Mouse (Mus musculus) midbrain, embryonic 13.5 days (tissue): ENCODE measurements at regions not wholly inside any gene's neighbourhood (a gene's known extent, or its start where the extent isn't known, plus 50 kb on each side); places are given as distances from the start of the nearest gene placed in this dataset.

Experiments used
- ATAC-seq: fragments of 200-750 bp; cut with Nextera tagmentation; 2 replicates; pipeline ENCODE4 v1.8.0; 2017; ENCODE audit warnings: mild to moderate bottlenecking, moderate TSS enrichment, moderate library complexity
- H3K27ac ChIP-seq: fragments of 300-500 bp; sonication (generic); 2 replicates; pipeline ENCODE4 v1.5.1; 2015; ENCODE audit warnings: inconsistent platforms, mild to moderate bottlenecking, moderate library complexity
- H3K27me3 ChIP-seq: fragments of 300-500 bp; sonication (generic); 2 replicates; pipeline ENCODE4 v1.6.1; 2015; ENCODE audit warnings: mild to moderate bottlenecking, inconsistent platforms
- H3K36me3 ChIP-seq: fragments of 300-500 bp; sonication (generic); 2 replicates; pipeline ENCODE4 v1.6.1; 2015; ENCODE audit warnings: mild to moderate bottlenecking, inconsistent platforms
- H3K4me1 ChIP-seq: fragments of 300-500 bp; sonication (generic); replicated peaks from 2 replicates; pipeline ENCODE4 v1.6.1; 2015; ENCODE audit warnings: inconsistent platforms
- H3K4me2 ChIP-seq: fragments of 300-500 bp; sonication (generic); replicated peaks from 2 replicates; pipeline ENCODE4 v1.6.1; 2015; ENCODE audit warnings: moderate library complexity, mild to moderate bottlenecking, inconsistent platforms
- H3K4me3 ChIP-seq: fragments of 300-500 bp; sonication (generic); replicated peaks from 2 replicates; pipeline ENCODE4 v1.5.1; 2015; ENCODE audit warnings: mild to moderate bottlenecking, inconsistent platforms
- H3K9ac ChIP-seq: fragments of 300-500 bp; sonication (generic); replicated peaks from 2 replicates; pipeline ENCODE4 v1.6.1; 2015; ENCODE audit warnings: mild to moderate bottlenecking, inconsistent platforms
- H3K9me3 ChIP-seq: fragments of 300-500 bp; sonication (generic); 2 replicates; pipeline ENCODE4 v1.6.1; 2016; ENCODE audit warnings: mild to moderate bottlenecking, inconsistent platforms
- WGBS: fragments of 180-500 bp; shearing (Covaris S2); methylation state at CpG from one replicate; pipeline ENCODE4 v1.1.7; 2015; 5-methylcytosine and 5-hydroxymethylcytosine counted together

DNA sequence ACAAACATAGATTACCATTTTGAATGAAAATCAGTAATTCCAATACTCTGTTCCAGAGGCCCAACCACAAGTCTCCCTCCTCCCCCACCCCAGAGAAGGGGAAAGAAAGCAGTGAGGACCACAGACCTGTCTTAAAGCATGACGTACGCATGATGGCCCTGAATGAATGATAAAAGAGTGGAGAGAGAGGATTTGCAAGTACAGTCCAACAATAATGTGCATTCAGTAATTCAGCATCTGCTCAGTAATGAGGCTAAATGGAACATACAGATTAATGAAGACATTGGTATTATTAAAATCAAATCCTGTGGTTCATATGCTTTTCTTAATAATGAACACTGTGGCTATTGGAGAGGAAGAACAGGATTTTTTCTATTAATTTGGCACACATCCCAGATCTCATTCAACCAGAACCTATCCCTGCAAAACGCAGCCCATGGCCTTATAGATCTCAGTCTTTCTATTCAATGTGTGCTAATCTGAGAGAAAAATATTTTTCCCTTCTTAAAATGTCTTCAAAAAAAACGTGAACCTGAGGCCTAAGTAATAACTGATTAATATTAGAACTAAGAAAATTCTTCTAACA is 430.7 kb upstream of the Tbc1d2b start:
- H3K4me3 ChIP-seq = no peak overlapping the region
- H3K27ac ChIP-seq = peak overlapping the region; percentile 15
- peak; percentile 81 for ATAC-seq
- no peaks in the 10 kb centered on the region for H3K36me3 ChIP-seq
- no peaks in the 10 kb centered on the region for H3K9me3 ChIP-seq
- no peak overlapping the region for H3K4me2 ChIP-seq
- no peak overlapping the region for H3K9ac ChIP-seq
- peaks cover 38% of the 10 kb centered on the region for H3K27me3 ChIP-seq
- 24% methylated on average over 4 of the region's 4 CpGs for WGBS
- H3K4me1 ChIP-seq = peaks cover 18% of the 10 kb centered on the region

DNA sequence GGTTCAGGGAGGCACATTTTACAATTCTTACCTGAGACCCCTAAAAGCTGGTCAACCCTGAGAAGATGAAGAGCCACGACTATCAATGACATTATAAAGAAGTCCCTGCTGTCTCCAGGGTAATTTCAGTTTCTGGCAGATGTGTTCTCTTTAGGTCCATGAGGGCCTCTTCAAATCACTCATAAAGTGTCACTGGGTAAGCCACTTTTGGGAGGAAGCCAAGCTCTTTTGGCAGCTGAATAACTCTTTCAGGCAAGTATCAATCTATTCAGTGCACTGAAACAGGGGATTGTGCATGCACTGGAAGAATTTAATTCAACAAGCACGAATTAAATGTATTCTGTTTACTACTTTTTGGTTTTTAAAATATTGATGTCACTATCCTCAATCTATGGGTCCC is 443.1 kb upstream of the Tbc1d2b start:
- Histone ChIP-seq H3K27ac (no peak overlapping the region), H3K27me3 (0 out of 2 replicates have a peak, but pooled peaks cover 6% of the 10 kb centered on the region), H3K9ac (no peak overlapping the region), H3K4me3 (no peak overlapping the region), H3K36me3 (no peaks in the 10 kb centered on the region), H3K4me1 (no peaks in the 10 kb centered on the region), H3K9me3 (0 out of 2 replicates have a peak, but pooled peaks cover 3% of the 10 kb centered on the region), H3K4me2 (no peak overlapping the region)
- 48% methylated on average over 2 of the region's 2 CpGs for whole genome bisulfite sequencing
- ATAC-seq = no peak

DNA sequence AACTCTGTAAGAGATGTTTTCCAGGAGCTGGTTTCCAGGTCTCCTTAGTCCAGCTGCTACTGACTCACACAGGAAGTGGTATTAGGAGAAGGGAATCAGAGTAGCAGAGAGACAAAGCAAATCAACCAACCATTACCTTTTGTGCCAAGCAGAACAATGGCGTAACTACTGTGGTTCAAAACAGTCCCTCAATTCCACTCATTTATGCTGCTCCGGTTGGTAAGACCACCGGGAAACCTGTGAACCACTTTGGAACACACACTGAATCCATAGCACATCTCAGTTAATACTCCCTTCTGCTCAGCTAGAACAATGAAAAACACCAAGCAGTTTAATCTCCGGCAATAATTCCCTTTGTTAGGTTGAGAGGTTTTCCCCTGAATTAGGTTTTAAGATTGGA is 460.8 kb upstream of the Tbc1d2b start:
- Histone ChIP-seq H3K9me3 (no peaks in the 10 kb centered on the region), H3K36me3 (no peaks in the 10 kb centered on the region), H3K4me3 (no peak overlapping the region), H3K27me3 (no peaks in the 10 kb centered on the region), H3K27ac (no peak overlapping the region), H3K9ac (no peak overlapping the region), H3K4me2 (no peak overlapping the region), H3K4me1 (no peaks in the 10 kb centered on the region)
- 10% methylated on average over 4 of the region's 4 CpGs for WGBS
- ATAC-seq = no peak

DNA sequence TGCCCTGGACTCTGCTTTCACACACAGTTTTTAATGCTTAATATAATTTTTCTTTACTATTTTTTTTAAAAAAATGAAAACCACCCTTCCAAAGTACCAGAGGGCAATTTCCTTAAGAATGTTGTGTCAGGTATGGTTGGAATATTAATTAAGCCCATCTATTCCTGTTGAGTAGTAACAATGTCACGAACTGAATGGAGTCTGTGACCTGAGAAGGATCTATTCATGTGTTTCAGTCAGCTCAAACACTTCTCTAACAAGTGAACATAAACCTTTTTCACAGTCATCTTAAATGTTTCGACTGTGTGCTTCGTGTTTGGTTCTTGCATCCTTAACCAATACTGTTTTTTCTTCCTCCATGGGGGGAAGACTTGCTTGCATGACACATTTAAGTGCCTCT is 486.6 kb upstream of the Tbc1d2b start:
- Histone ChIP-seq H3K27ac (no peak overlapping the region), H3K4me3 (no peak overlapping the region), H3K4me1 (0 out of 2 replicates have a peak, but pooled peaks cover 4% of the 10 kb centered on the region), H3K4me2 (no peak overlapping the region), H3K9ac (no peak overlapping the region), H3K36me3 (no peaks in the 10 kb centered on the region), H3K9me3 (no peaks in the 10 kb centered on the region), H3K27me3 (no peaks in the 10 kb centered on the region)
- WGBS = 5% methylated on average over 3 of the region's 3 CpGs
- ATAC-seq = no peak

DNA sequence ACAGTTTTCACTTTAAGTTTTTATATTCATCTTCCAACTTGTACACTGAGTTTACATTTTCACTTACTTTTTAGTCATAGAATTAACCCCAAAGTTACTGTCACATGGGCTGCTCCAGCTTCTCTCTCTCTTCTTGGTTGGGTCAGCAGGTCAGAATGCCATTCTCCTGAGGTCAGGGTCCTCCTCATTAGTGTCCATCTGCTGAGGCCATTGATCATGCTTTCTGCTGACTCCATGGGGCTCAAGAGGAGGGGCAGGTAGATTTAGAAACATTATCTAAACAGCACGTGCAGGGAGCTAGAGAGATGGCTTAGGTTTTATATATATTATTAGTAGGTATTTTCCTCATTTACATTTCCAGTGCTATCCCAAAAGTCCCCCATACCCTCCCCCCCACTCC is 503.7 kb upstream of the Tbc1d2b start:
- Histone ChIP-seq H3K27me3 (no peaks in the 10 kb centered on the region), H3K4me2 (no peak overlapping the region), H3K9ac (no peak overlapping the region), H3K36me3 (no peaks in the 10 kb centered on the region), H3K27ac (no peak overlapping the region), H3K4me1 (no peaks in the 10 kb centered on the region), H3K9me3 (0 out of 2 replicates have a peak, but pooled peaks cover 3% of the 10 kb centered on the region), H3K4me3 (no peak overlapping the region)
- no peak for ATAC-seq
- 50% methylated on average over 1 of the region's 1 CpGs for WGBS

DNA sequence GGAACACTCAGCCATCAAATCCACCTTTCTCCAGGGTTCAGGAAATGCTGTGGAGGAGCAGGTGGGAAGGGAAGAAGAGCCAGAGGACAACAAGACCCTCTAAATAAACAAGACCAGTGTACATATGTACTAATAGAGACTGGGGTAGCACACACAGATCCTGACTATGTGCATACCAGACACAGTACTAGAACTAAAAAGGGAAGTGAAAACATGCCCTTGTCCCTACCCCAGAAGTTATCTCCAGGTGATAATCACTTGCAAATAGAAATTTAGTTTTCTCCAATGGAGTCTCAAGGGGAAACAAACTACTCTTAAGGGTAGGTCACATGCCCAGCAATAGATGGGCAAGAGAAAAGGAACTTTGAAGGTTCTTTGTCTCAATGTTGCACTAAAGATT is 518.9 kb upstream of the Tbc1d2b start:
- no peak for ATAC-seq
- Histone ChIP-seq H3K36me3 (no peaks in the 10 kb centered on the region), H3K4me2 (no peak overlapping the region)

DNA sequence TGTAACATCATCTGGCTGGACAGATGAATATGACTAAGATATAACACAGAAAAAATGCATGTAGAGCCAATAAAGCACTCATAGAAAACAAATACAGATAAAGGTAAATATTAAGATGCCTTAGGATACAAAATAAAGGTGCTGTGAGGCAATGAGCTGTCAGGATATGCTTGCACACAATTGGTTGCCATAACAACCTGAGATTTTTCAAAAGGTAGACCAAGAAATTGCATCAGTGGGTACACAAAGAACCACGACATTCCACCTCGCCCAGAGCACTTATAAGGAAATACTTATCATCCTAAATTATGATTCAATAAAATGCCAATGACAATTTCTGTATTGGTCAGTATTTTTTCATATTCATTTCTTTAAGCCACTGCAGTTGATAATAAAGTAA is 521.3 kb upstream of the Tbc1d2b start:
- no peak overlapping the region for H3K4me3 ChIP-seq
- 41% methylated on average over 2 of the region's 2 CpGs for WGBS
- H3K9ac ChIP-seq = no peak overlapping the region
- no peaks in the 10 kb centered on the region for H3K36me3 ChIP-seq
- no peak overlapping the region for H3K4me2 ChIP-seq
- no peaks in the 10 kb centered on the region for H3K9me3 ChIP-seq
- no peaks in the 10 kb centered on the region for H3K27me3 ChIP-seq
- no peak for ATAC-seq
- no peak overlapping the region for H3K27ac ChIP-seq
- H3K4me1 ChIP-seq = no peaks in the 10 kb centered on the region

More for the DNA sequence above, 518.9 kb upstream of the Tbc1d2b start:
- H3K9ac ChIP-seq = no peak overlapping the region
- H3K4me3 ChIP-seq = no peak overlapping the region
- H3K27ac ChIP-seq = no peak overlapping the region
- H3K9me3 ChIP-seq = no peaks in the 10 kb centered on the region
- H3K27me3 ChIP-seq = no peaks in the 10 kb centered on the region
- no peaks in the 10 kb centered on the region for H3K4me1 ChIP-seq

DNA sequence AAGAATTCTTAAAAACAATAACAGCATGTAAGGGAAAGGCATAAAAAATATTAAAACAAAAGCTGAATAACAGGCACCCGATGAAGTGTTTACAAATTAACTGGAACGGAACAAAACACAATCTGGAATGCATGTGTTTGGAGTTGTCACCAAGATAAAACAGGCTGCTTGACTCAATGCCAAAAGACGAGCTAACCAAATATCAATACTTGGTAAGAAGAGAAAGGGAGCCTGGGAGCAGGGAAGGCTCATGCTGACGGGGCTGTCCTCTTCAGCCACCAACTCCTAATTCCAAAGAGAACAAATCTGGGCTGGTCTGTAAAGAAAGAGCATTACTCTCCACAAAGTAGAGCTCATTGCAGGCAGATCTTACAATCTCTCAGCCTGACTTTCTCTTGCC is 545.4 kb upstream of the Zic4 start:
- Histone ChIP-seq H3K4me1 (no peaks in the 10 kb centered on the region), H3K4me3 (no peak overlapping the region), H3K27ac (no peak overlapping the region), H3K27me3 (no peaks in the 10 kb centered on the region), H3K4me2 (no peak overlapping the region), H3K9ac (no peak overlapping the region), H3K36me3 (no peaks in the 10 kb centered on the region), H3K9me3 (no peaks in the 10 kb centered on the region)
- 55% methylated on average over 4 of the region's 4 CpGs for WGBS
- no peak for ATAC-seq

DNA sequence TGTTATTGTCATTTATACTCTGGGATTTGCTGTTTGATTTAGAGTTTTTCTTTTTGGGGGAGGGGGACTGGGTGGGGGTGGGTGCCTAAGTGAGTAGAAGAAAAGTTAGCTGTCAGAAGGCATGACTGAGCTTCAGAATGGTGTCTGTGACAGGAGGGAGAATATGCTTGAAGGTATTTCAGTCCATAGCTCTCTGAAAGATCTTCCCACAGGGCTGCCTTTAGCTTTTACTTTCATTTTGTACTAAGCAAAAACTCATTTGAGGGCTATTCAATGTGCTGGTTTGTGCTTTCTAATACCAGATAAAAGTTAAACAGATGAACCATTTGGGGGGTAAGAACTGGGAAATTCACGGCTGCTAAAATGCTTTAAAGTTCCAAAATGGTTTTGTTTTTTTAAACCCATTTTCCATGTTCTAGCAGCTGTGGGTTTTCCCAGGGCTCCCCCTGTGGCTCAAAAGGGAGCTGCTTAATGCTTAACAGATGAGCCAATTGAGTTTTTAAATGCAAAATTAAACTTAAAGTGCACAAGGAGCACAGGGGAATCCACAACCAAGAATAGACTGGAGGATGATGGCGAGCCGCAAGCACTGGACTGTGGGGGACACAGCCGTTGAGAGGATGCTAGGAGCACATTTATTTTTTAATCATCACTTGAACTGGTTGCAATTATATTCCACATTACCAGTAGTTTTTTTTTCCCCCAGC is 538.5 kb upstream of the Zic4 start:
- no peak overlapping the region for H3K27ac ChIP-seq
- H3K27me3 ChIP-seq = no peaks in the 10 kb centered on the region
- no peaks in the 10 kb centered on the region for H3K4me1 ChIP-seq
- H3K36me3 ChIP-seq = no peaks in the 10 kb centered on the region
- whole genome bisulfite sequencing = 69% methylated on average over 4 of the region's 4 CpGs
- no peak overlapping the region for H3K4me2 ChIP-seq
- no peak overlapping the region for H3K9ac ChIP-seq
- no peak overlapping the region for H3K4me3 ChIP-seq
- no peaks in the 10 kb centered on the region for H3K9me3 ChIP-seq
- ATAC-seq = no peak

DNA sequence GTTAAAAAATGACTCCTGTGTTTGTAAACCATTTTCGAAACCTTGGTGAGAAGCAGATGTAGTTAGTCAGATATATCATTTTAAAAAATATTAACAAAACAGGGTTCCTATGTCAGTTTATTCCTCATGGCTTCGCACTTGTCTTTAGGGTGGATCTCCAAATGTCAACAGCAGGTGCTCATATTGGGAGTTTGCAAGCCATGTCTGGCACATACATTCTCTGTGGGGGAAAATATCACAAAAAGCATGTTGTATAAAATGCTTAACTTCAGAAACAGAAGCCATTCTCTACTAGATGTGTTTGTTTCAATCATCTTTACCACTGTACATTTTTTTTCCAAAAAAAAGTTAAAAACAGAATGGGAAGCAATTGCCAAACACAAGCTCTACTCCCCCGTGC is 534.7 kb upstream of the Zic4 start:
- Histone ChIP-seq H3K4me3 (no peak overlapping the region), H3K4me1 (peaks cover 3% of the 10 kb centered on the region; the same call in 1 of the 2 replicates), H3K9me3 (no peaks in the 10 kb centered on the region), H3K4me2 (no peak overlapping the region), H3K27me3 (no peaks in the 10 kb centered on the region), H3K36me3 (no peaks in the 10 kb centered on the region), H3K27ac (no peak overlapping the region), H3K9ac (no peak overlapping the region)
- 85% methylated on average over 3 of the region's 3 CpGs for WGBS
- ATAC-seq = no peak

DNA sequence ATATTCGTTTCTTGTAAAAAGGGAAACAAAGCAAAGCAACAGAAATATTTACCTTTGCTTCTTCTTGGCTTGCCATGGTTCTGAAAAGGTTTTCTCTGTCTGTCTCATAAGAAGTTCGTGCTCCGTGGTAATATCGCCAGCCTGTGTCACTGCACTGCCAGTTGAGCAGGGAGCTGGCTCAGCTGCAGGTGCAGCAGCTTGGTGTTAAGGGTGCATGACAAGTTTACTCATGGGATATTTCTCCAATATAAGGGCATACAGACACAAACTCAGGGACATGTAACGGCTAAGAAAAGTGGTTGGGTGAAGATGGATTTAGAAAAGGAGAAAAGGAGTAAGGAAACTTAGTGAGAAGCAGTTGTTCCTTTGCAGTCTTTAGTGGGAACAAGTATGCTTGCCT is 533.5 kb upstream of the Zic4 start:
- no peak overlapping the region; the same call in 1 of the 2 replicates for H3K4me2 ChIP-seq
- no peaks in the 10 kb centered on the region for H3K27me3 ChIP-seq
- H3K9me3 ChIP-seq = no peaks in the 10 kb centered on the region
- no peak for ATAC-seq
- no peak overlapping the region for H3K27ac ChIP-seq
- peaks cover 4% of the 10 kb centered on the region for H3K4me1 ChIP-seq
- no peak overlapping the region for H3K9ac ChIP-seq
- H3K4me3 ChIP-seq = no peak overlapping the region
- H3K36me3 ChIP-seq = no peaks in the 10 kb centered on the region
- WGBS = 46% methylated on average over 5 of the region's 5 CpGs

DNA sequence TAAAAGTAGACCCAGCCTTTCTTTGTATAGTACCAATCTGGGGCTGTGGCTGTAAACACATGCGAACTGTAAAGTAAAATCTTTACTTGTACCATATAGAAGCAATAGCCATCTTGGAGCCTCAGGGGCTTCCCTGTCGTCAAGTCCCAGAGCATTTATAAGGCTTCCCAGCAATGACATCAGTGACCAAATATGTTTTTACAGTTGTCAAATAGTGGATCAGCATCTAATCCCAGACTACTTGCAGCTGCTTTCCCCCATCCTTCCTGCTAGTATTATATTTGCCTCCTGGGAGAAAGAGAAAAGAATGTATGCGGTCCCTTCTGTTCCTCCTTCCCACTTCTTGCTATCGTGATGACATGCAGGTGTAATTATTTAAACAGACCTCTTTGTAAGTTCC is 531.5 kb upstream of the Zic4 start:
- Histone ChIP-seq H3K9ac (no peak overlapping the region), H3K4me3 (no peak overlapping the region), H3K36me3 (no peaks in the 10 kb centered on the region), H3K9me3 (no peaks in the 10 kb centered on the region), H3K4me1 (peaks cover 10% of the 10 kb centered on the region), H3K27me3 (no peaks in the 10 kb centered on the region), H3K27ac (no peak overlapping the region), H3K4me2 (no peak overlapping the region)
- no peak for ATAC-seq
- 66% methylated on average over 4 of the region's 4 CpGs for WGBS
